Mouse (Mus musculus) CH12.LX (cell line): ENCODE measurements at regions not wholly inside any gene's neighbourhood (a gene's known extent, or its start where the extent isn't known, plus 50 kb on each side); places are given as distances from the start of the nearest gene placed in this dataset.

ENCODE experiments used
- CHD2 ChIP-seq: IDR thresholded peaks from 2 replicates; pipeline ENCODE4 v1.6.1; 2011; ENCODE audit warnings: low read length, improper control_type of control experiment
- CTCF ChIP-seq, 2 experiments: IDR thresholded peaks in 1 of 2; conservative IDR thresholded peaks in 1 of 2; 2 replicates each; pipeline ENCODE4 v1.5.1; 2011 to 2012; ENCODE audit warnings: low read depth in 2 of 2, low read length in 2 of 2, improper control_type of control experiment in 1 of 2, inconsistent platforms in 1 of 2, mild to moderate bottlenecking in 1 of 2, moderate library complexity in 1 of 2
- ELF1 ChIP-seq: IDR thresholded peaks from 2 replicates; pipeline ENCODE4 v1.6.1; 2014; ENCODE audit warnings: low read depth, mild to moderate bottlenecking, inconsistent platforms, low read length, improper control_type of control experiment
- GABPA ChIP-seq: IDR thresholded peaks from 2 replicates; pipeline ENCODE4 v1.6.1; 2012; ENCODE audit warnings: low read depth, low read length, improper control_type of control experiment, inconsistent platforms; ENCODE audit not compliant: insufficient replicate concordance
- MAFK ChIP-seq: IDR thresholded peaks from 2 replicates; pipeline ENCODE4 v1.6.1; 2011; ENCODE audit warnings: low read length, improper control_type of control experiment; ENCODE audit not compliant: insufficient replicate concordance
- MEF2A ChIP-seq: IDR thresholded peaks from 2 replicates; pipeline ENCODE4 v1.6.1; 2014; ENCODE audit warnings: low read depth, mild to moderate bottlenecking, inconsistent platforms, low read length, improper control_type of control experiment, borderline replicate concordance
- NRF1 ChIP-seq: IDR thresholded peaks from 2 replicates; pipeline ENCODE4 v1.6.1; 2014; ENCODE audit warnings: low read depth, mild to moderate bottlenecking, inconsistent platforms, low read length, improper control_type of control experiment, moderate library complexity
- POLR2A ChIP-seq: IDR thresholded peaks from 2 replicates; pipeline ENCODE4 v1.6.1; 2011; ENCODE audit warnings: low read depth, mild to moderate bottlenecking, improper control_type of control experiment, low read length
- POLR2AphosphoS2 ChIP-seq: IDR thresholded peaks from 2 replicates; pipeline ENCODE4 v1.6.1; 2011; ENCODE audit warnings: low read depth, low read length, improper control_type of control experiment
- USF2 ChIP-seq: conservative IDR thresholded peaks from 2 replicates; pipeline ENCODE4 v1.6.1; 2011; ENCODE audit warnings: low read depth, low read length, improper control_type of control experiment
- ZC3H11A ChIP-seq: IDR thresholded peaks from 2 replicates; pipeline ENCODE4 v1.6.1; 2012; ENCODE audit warnings: low read depth, mild to moderate bottlenecking, inconsistent platforms, low read length, improper control_type of control experiment

DNA sequence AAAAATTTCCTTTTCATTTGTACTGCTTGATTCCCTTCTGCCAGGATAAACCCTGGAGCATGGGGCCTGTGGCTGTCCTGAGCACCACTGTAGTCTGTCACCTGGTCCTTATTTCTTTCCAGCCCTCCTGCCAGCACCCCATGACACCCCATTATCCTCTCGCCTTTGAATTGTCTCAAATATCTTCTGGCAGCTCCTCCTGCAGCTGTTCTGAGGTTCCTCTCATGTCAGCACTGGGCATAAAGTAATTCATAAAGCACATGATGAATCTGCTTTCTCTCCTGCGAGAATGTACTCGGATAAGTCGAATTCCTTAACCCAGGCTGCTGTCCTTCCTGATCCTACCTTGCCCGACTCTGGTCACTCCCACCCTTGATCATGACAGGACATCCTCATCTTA lies 195.1 kb downstream of the Sec61b start:
- TF ChIP-seq CTCF (conservative IDR thresholded peaks at IDR 0.05 in 1 of 2, IDR thresholded peaks at IDR 0.05 in 1 of 2; ENCODE audit: low read depth in 2 of 2, low read length in 2 of 2) (no peak), ZC3H11A (no peak), ELF1 (no peak), MEF2A (no peak), NRF1 (no peak), POLR2A (no peak), USF2 (no peak), GABPA (no peak), MAFK (no peak), POLR2AphosphoS2 (no peak), CHD2 (no peak)
